Mouse (Mus musculus) liver, adult 2 months (tissue): ENCODE data around the gene Naxd. TPM values are rescaled to one million over a fixed set of nuclear protein-coding genes. Genes with fewer than 3 reads are reported as not detected.

ENCODE experiments used
- DNase-seq: peaks from one replicate; pipeline ENCODE4 v3.0.0-alpha.2; 2011; ENCODE audit warnings: low read depth, low spot score; ENCODE audit errors: extremely low read depth
- H3K27ac ChIP-seq: fragments of 200-500 bp; replicated peaks from 2 replicates; pipeline ENCODE4 v1.5.1; 2012; ENCODE audit warnings: low read depth, mild to moderate bottlenecking, control low read depth, inconsistent platforms, low read length; ENCODE audit not compliant: insufficient read depth
- H3K27me3 ChIP-seq: fragments of 200-500 bp; 2 replicates; pipeline ENCODE4 v1.6.1; 2012; ENCODE audit warnings: mild to moderate bottlenecking, moderate library complexity, low read length, inconsistent platforms; ENCODE audit not compliant: control insufficient read depth, insufficient read depth
- H3K36me3 ChIP-seq: fragments of 200-500 bp; 2 replicates; pipeline ENCODE4 v1.6.1; 2012; ENCODE audit warnings: low read length, inconsistent platforms; ENCODE audit not compliant: control insufficient read depth, insufficient read depth
- H3K4me1 ChIP-seq: fragments of 200-500 bp; 2 replicates; pipeline ENCODE4 v1.6.1; 2011; ENCODE audit warnings: low read length; ENCODE audit not compliant: control insufficient read depth, insufficient read depth
- H3K4me3 ChIP-seq: fragments of 200-500 bp; 2 replicates; pipeline ENCODE4 v1.5.1; 2011; ENCODE audit warnings: low read depth, mild to moderate bottlenecking, control low read depth, low read length, moderate library complexity; ENCODE audit not compliant: insufficient read depth
- H3K79me2 ChIP-seq: fragments of 200-500 bp; 2 replicates; pipeline ENCODE4 v1.6.1; 2012; ENCODE audit warnings: inconsistent platforms, mild to moderate bottlenecking, low read length, moderate library complexity; ENCODE audit not compliant: control insufficient read depth, insufficient read depth
- H3K9ac ChIP-seq: fragments of 200-500 bp; 2 replicates; pipeline ENCODE4 v1.6.1; 2012; ENCODE audit warnings: low read depth, mild to moderate bottlenecking, control low read depth, inconsistent platforms, low read length
- CTCF ChIP-seq: fragments of 200-500 bp; IDR thresholded peaks from 2 replicates; pipeline ENCODE4 v1.5.1; 2011; ENCODE audit warnings: low read depth, low read length, control low read depth
- POLR2A ChIP-seq: fragments of 200-500 bp; IDR thresholded peaks from 2 replicates; pipeline ENCODE4 v1.6.1; 2011; ENCODE audit warnings: low read length, control low read depth; ENCODE audit not compliant: insufficient read depth; ENCODE audit errors: extremely low read depth
- WGBS: fragments of 180-500 bp; shearing (Covaris S2); methylation state at CpG from one replicate; pipeline ENCODE4 v1.1.7; 2018; 5-methylcytosine and 5-hydroxymethylcytosine counted together
- polyA plus RNA-seq: library from polyadenylated mRNA; depleted of rRNA; stranded (reverse); fragments of >200 nt; gene quantifications from 2 replicates; pipeline ENCODE4 v1.2.3, GENCODE M21; 2012
- total RNA-seq: library from RNA; depleted of rRNA; stranded (reverse); fragments of >200 nt; gene quantifications from 2 replicates; pipeline ENCODE4 v1.2.3, GENCODE M21; 2014

Naxd gene
- total and polyA plus RNA-seq, 2 experiments, result 84.7 to 110 TPM

DNA sequence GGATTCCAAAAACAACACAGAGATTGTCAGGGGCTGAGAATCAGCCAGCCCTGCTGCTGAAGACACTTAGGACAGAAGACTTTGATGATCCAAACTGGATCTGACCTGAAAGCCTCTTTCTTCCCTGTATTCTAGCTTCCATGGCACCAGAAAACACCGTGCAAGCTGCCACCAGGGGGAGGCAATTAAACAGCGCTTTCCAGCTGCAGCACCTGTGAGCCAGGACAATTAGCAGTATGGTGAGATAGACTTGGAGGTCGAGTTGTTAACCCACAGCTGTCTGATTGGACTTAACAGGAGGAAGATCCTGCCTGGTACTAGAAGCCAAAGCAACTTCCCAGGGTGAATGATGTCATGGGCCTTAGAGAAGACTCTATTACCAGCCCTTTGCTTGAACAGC, 28.2 kb upstream of the Naxd start:
- peak; percentile 82 for TF ChIP-seq CTCF
- TF ChIP-seq POLR2A, result no peak
- peak; percentile 60 for DNase-seq
- Histone ChIP-seq H3K36me3 (no peaks in the 10 kb centered on the region), H3K9ac (no peak overlapping the region), H3K79me2 (peaks cover 24% of the 10 kb centered on the region; the same call in 1 of the 2 replicates), H3K4me3 (no peak overlapping the region), H3K27me3 (no peaks in the 10 kb centered on the region), H3K4me1 (peaks cover 38% of the 10 kb centered on the region), H3K27ac (no peak overlapping the region)
- 20% methylated on average over 3 of the region's 3 CpGs for WGBS

DNA sequence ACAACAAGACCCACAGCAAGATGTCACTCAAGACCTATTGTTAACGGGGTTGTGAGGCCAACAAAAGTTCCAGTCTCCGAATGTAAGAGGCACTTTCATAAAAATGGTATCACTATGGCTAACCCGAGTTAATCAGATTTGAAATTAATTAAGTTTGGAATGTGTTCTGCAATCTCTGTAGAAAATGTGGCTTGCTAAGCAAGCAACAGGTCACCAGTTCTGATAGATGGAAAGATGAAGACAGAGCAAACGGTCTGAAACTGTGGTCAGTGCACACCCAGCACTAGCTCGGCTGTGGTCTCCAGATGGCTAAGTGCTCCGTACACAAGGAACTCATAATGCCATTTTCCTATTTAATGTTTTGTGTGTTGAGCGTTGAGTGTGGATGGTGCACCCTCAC, 26.6 kb upstream of the Naxd start:
- H3K79me2 ChIP-seq, result peaks cover 35% of the 10 kb centered on the region
- H3K4me3 ChIP-seq, result no peak overlapping the region
- no peaks in the 10 kb centered on the region for H3K27me3 ChIP-seq
- DNase-seq, result no peak
- WGBS, result 36% methylated on average over 7 of the region's 7 CpGs
- TF ChIP-seq CTCF, result no peak
- TF ChIP-seq POLR2A, result no peak
- H3K9ac ChIP-seq, result no peak overlapping the region
- peaks cover 26% of the 10 kb centered on the region for H3K4me1 ChIP-seq
- H3K36me3 ChIP-seq, result no peaks in the 10 kb centered on the region
- peak overlapping the region; percentile 93 for H3K27ac ChIP-seq

DNA sequence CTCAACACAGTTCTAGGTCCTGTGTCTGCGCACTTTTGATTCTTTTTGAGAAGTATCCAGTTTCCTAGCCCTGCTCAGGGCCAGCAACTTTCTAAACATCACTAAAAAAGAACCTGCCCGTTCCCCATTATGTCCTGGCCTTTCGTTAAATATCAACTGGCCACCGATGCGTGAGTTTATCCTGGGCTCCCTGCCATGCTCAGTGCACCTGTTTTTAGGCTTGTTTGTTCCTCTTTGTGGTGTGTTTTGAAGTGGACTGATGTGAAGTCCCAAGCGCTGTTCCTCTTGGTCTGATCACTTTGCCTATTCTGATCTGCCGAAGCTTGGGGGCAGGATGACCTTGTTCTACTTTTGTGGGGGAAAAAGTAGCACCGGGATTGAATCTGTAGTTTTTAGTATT, 26.0 kb upstream of the Naxd start:
- H3K4me3 ChIP-seq, result no peak overlapping the region
- H3K79me2 ChIP-seq, result peaks cover 42% of the 10 kb centered on the region
- H3K27ac ChIP-seq, result peak overlapping the region; percentile 93
- 18% methylated on average over 8 of the region's 8 CpGs for WGBS
- peak; percentile 90 for DNase-seq
- no peaks in the 10 kb centered on the region for H3K27me3 ChIP-seq
- TF ChIP-seq CTCF (no peak), POLR2A (no peak)
- H3K9ac ChIP-seq, result peak overlapping the region; percentile 44; the same call in 1 of the 2 replicates
- H3K4me1 ChIP-seq, result peaks cover 30% of the 10 kb centered on the region
- no peaks in the 10 kb centered on the region for H3K36me3 ChIP-seq

- H3K9ac ChIP-seq, result peak overlapping the region; percentile 1; the same call in 1 of the 2 replicates
- H3K27ac ChIP-seq, result peak overlapping the region; percentile 73
- H3K36me3 ChIP-seq, result no peaks in the 10 kb centered on the region
- DNase-seq, result peak; percentile 98
- peaks cover 33% of the 10 kb centered on the region for H3K79me2 ChIP-seq
- TF ChIP-seq POLR2A (no peak), CTCF (0 out of 2 replicates have a peak, but pooled peaks have one; percentile 20)
- peaks cover 37% of the 10 kb centered on the region for H3K4me1 ChIP-seq
- H3K27me3 ChIP-seq, result no peaks in the 10 kb centered on the region
- WGBS, result 7% methylated on average over 4 of the region's 4 CpGs
- no peak overlapping the region for H3K4me3 ChIP-seq
These were observed 24.2 kb upstream of the Naxd start for GRCm38 (mm10) chr8:11473072-11473471.

DNA sequence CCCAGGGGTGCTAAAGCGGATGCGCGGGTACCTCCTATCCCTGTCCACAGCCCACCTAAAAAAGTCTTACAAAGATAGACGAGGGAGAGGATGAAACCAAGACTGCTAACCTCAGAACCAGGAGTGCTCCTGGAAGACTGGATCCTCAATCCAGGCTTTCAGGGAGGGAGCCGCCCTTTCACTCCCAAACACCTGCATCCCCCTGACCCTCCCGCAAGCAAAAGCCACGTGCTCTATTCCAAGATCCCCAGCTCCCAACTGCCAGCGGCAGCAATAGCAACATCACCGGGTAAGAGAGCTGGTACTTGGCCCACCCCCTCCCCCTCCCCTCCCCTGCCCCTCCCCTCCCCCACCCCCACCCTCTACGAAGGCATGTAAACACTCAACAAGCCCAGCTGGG, 21.9 kb upstream of the Naxd start:
- peaks cover 25% of the 10 kb centered on the region for H3K79me2 ChIP-seq
- DNase-seq, result no peak
- no peak overlapping the region for H3K4me3 ChIP-seq
- TF ChIP-seq CTCF (no peak), POLR2A (no peak)
- no peak overlapping the region for H3K27ac ChIP-seq
- H3K36me3 ChIP-seq, result no peaks in the 10 kb centered on the region
- H3K9ac ChIP-seq, result no peak overlapping the region
- H3K27me3 ChIP-seq, result no peaks in the 10 kb centered on the region
- H3K4me1 ChIP-seq, result peaks cover 36% of the 10 kb centered on the region
- WGBS, result 66% methylated on average over 9 of the region's 10 CpGs

DNA sequence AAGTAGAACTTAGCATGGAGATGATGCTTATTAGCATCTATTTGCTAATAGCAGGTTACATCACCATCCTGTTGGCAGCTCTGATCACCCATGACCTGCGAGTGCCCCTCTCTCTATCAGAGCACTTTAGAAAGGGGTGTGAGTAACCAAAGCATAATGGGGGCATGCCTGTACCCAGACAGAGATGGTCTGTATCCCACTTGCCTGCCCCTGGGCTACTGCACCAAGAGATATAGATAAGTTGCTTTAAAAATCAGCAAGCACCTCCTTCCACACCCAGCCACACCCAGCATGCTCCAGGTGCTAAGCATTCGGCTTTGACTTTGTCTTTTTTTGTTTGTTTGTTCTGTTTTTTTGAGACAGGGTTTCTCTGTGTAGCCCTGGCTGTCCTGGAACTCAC, 21.4 kb upstream of the Naxd start:
- Histone ChIP-seq H3K27me3 (no peaks in the 10 kb centered on the region), H3K9ac (no peak overlapping the region), H3K36me3 (no peaks in the 10 kb centered on the region), H3K27ac (peak overlapping the region; percentile 76), H3K4me3 (no peak overlapping the region), H3K79me2 (peaks cover 25% of the 10 kb centered on the region), H3K4me1 (peaks cover 32% of the 10 kb centered on the region)
- 14% methylated on average over 2 of the region's 2 CpGs for WGBS
- peak; percentile 58 for DNase-seq
- no peak for TF ChIP-seq POLR2A
- no peak for TF ChIP-seq CTCF
